Mouse (Mus musculus): Measurements from ENCODE around the gene Ifit3.
A peak's percentile ranks its signal among the peaks of the same experiment; 100 is the strongest.
"Not testable (repeated sequence)": the region's sequence is repeated elsewhere in the genome, so short reads cannot be mapped to it uniquely, and the experiment has no call there.

The Ifit3 gene

DNA sequence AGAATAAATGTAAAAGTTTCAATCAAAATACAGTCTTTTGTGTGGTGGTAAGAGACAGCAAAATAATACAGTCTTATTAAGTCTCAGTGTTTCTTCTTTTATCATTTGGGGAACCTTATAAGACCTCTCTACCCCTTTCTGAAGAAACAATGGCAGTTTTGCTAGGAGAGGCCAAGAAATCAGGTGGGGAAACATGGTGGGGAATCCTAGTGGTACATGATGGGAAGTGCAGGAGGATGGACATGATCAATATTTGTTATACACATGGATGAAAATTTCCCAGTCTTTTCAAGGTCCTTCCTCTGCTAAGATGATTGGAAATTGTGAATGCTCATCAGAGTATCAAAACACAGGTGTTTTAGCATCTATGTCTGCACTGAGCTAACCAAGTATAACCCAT lies 5.6 kb downstream of the Ifit3 start:
- no peak for DNase-seq

DNA sequence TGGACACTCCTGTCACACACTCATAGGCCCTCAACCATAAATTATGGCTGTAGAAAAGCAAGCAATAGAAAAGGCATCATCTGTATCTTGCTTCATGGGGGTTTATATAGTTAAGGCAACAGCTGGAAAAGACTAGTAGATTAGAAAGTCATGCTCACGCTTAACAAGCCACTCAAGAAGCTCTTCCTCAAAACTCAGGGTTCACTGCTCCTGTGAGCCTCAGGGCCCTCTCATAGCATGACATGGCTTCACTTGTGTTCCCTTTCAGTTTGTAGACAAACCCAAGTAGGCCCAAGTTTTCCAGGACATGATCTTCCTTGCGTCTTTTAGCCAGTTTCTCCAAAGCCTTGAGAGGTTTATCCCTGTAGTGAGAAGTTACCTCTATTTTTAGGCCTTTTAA lies 10.1 kb downstream of the Ifit3 start:
- no peak for DNase-seq

DNA sequence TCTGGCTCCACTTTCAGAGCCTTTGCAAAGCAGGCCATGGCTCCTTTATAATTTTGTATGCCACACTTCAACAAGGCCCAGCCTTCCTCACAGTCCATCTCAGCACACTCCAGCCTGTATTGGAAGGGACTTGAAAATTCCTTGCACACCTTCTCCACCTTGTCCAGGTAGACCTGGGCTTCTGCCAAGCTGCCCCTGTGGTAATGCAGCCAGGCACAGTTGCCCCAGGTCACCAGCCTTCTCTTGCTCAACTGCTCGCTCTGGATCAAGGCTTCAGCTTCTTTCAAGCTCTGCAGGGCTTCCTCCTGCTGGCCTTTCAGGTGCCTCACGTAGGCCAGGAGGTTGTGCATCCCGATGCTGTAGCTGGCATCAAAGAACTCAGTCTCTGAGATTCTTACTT lies 11.2 kb downstream of the Ifit3 start:
- not testable (repeated sequence) for DNase-seq

DNA sequence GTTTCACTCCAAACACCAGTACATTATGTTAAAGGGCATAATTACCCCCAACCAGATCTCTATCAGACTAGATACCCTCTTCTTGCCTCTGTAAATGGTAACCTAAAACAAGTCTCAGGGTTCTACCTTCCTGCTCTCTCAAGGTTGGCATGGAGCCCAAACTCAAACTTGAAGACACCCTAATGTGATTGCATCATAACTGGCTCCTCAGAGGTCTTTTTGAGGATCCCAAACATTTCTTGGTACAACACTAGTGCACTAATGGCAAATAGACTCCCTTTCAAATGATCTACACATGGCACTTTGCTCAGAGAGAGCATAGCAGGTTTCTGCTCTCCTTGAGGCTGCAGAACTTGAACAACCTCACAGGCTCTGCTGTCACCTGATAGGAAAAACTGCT lies 13.5 kb downstream of the Ifit3 start:
- peak; percentile 9 to 21 for DNase-seq

DNA sequence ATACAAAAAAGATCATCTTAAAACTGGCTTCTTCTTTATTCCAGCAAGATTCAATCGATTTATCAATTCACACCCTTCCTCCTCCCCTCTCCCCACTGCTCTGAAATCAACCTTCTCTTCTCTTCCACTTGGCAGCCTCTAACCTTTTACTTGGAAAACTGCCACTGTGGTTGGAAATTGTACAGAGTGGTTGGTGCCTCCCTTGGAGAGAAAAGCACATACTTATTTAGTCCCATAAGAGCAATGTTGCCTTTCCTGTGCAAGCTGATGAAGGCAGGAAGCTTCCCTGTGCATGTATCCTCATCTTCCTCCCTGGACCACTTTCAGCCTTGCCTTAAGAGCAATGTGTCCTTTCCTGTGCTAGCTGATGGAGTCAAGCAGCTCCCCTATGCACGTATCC lies 15.0 kb downstream of the Ifit3 start:
- DNase-seq = peak; percentile 83 to 85

DNA sequence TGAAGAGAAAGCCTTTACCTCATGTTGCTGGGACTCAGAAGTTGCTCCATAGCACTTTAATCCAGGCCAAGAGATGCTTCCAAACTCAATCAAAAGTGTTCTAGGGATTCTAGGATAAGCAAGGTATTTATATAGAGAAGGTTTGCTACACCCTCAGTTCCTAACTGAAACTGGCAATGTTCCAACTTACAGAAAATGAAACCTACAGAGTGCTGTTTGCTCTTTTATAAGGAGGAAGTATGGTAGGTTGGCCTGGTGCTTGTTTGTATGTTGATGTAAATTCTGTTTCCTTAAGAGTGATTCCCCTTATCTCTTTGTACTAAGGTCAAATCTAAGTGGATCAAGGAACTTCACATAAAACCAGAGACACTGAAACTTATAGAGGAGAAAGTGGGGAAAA lies 15.9 kb downstream of the Ifit3 start:
- peak in 1 of 2 experiments; percentile 15 for DNase-seq

DNA sequence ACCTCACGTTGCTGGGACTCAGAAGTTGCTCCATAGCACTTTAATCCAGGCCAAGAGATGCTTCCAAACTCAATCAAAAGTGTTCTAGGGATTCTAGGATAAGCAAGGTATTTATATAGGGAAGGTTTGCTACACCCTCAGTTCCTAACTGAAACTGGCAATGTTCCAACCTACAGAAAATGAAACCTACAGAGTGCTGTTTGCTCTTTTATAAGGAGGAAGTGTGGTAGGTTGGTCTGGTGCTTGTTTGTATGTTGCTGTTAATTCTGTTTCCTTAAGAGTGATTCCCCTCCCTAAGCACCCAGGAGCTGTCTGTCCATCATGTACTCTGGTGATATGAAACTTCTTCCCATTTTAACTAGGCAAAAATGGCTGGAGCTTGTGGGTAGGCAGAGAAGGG lies 18.6 kb downstream of the Ifit3 start, which contains the start of gene Ifit1bl1:
TSS of gene Ifit1bl1 (minus strand) at position 69 of the 400 bp plus-strand sequence.
- DNase-seq = not testable (repeated sequence)

DNA sequence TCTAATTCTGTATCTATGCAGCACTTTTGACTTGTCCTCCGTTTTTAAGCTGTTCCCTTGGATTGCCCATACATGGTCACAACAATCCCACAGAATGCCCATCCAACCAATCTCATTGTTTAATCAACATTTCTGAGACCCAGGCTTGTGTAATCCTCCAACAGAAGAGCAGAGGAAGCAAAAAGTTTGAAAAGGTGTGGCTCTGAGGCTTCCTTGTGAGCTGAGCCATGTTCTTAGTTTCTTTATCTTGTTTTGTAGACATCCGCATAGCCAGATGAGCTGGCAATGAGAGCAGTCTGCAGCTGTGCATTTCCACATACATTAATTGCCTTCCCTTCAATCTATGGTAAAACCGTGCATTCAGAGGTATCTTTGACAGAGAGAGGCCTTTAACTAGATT lies 22.1 kb downstream of the Ifit3 start:
- no peak for DNase-seq

DNA sequence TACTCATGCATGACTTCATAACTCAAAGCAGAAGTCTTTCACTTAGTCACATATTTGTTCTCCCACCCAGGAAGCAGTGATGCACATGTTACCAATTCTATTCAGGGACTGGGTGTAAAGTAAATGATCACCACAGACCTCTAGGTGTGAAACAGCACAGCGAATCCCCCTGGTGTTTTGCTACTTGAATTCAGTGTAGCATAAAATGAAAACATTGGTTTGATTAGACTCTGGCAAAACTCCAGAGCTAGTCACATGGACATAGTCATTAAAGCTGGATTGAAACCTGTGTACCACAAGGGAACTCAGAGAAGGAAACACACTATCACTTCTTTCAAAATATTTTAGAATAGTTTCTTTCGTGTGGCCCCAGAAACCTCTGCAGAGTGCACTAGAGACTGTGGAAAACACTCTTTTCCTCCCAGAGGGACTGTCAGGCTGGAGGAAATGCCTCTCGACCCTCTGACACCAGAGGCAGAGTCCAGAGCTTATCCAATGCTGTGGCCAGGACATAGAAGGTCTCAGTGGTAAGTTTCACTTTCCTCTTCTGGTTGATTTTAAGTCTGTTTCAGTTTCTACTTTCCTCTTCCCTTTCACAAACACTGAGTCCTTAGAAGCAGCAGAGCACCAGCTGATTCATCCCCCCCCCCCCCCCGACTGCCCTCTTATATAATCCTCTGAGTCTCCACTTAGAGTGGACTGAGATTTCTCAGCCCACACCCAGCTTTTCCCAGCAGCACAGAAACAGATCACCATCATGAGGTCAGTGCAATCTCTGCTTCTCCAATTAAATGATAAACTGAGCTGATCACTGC lies 24.1 kb downstream of the Ifit3 start, which contains the start of gene Ifit3b:
TSS of gene Ifit3b (plus strand) at position 734 of the 815 bp plus-strand sequence.
- DNase-seq = not testable (repeated sequence)

DNA sequence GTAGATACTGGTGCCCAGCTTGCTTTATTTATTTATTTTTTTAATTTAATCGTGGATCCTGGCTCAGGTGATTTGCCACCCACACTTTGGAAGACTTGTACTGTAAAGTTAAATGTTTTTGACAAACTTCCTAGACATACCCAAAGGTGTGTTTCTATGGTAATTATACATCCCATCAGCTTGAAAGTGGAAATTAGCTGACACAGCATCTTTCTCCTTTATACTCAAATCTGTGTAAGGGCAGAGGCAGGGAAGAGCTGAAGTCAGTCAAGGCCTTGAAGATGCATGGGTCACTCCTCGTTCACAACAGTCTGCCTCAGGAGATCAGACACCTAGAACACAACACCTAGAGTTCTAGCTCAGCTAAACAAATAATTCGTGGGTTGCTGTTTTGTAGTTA lies 26.8 kb downstream of the Ifit3 start:
- not testable (repeated sequence) for DNase-seq

DNA sequence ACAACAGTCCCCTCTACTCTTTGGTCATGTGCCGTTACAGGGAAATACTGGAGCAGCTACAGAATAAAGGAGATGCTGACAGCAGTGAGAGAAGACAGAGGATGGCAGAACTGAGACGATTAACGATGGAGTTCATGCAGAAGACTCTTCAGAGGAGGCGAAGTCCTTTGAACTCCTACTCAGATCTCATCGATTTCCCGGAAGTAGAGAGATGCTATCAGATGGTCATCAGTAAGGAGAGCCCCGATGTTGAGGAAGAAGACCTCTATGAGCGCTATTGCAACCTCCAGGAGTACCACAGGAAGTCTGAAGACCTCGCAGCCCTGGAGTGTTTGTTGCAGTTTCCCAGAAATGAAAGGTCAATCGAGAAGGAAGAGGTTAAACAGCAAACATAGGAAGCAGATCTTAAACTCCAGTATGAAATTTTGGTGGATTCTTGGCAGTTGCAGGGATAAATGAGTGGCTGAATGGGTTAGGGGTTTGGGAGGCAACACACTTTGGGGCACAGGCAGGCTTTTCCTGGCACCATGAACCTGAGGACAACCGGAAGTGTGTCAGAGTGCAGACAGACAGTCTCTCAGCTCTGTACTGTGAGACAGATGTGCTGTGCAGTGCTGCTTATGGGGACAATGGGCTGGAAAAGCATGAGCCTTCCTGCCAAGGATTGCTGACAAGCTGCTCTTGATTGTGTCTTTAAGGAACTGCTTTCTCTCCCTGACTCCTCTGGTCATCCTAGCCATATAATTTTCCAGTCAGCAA lies 29.1 kb downstream of the Ifit3 start:
- not testable (repeated sequence) for DNase-seq

DNA sequence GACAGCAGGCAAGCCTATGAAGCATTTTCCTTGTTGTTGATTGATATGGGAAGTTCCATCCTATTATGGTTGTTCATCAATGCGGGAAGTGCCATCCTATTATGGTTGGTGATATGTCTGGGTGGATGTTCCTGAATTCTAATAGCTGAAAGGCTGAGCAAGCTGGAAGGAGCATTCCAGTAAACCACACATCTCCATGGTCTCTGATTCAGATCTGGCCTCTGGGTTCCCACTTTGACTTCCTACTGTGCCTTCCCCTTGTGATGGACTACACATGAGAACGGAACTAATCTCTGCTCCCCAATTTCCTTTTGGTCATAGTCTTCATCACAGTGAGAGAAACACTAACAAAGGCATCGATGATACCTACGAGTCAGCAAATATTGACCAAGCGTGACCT lies 37.5 kb downstream of the Ifit3 start:
- DNase-seq = no peak

DNA sequence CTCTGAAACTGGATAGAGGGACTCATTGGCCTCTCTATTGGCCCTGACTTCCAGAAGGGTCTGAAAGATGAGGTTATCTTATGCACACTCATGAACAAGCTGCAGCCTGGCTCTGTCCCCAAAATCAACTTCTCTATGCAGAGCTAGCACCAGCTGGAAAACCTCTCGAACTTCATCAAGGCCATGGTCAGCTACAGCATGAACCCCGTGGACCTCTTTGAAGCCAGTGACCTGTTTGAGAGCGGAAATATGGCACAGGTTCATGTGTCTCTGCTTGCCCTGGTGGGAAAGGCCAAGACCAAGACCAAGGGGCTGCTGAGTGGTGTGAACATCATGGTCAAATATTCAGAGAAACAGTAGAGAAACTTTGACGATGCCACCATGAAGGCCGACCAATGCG lies 40.5 kb downstream of the Ifit3 start:
- DNase-seq = no peak

DNA sequence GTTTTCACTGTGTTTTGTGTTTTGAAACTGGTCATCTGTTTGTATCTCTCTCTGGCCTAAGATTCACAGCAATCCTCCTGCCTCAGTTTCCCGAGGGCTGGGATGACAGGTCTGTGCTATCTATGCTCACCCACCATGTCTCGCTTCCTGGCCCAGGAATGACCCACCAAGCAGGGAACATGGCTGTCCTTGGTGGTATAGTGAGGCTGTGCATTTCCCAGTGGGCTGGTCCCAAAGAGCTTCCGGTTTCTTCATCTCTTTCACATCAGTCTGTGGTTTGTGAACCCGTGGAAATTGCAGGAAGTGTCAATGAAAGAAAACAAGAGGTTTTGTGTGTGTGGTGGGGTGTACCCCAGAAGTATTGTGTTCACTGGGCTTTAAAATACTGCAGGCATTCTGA lies 41.3 kb downstream of the Ifit3 start:
- DNase-seq = no peak

DNA sequence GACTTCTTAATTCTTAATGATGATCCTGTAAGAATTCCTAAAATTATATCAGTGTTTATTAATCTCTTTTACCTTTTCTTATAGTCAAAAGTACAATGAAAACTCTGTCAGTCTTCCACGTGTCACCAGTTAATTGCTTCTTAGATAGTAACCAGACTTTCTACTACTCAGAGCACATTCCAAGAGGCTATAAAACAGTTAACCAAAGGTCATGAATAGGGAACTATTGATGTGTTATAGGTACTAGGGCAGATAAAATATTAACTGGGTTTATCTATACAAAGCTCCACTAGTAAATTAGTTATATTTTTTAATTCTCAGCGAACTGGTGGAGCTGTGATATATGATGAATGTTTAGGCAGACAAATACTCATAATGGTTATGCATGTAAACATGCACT lies 44.2 kb downstream of the Ifit3 start:
- DNase-seq = no peak

DNA sequence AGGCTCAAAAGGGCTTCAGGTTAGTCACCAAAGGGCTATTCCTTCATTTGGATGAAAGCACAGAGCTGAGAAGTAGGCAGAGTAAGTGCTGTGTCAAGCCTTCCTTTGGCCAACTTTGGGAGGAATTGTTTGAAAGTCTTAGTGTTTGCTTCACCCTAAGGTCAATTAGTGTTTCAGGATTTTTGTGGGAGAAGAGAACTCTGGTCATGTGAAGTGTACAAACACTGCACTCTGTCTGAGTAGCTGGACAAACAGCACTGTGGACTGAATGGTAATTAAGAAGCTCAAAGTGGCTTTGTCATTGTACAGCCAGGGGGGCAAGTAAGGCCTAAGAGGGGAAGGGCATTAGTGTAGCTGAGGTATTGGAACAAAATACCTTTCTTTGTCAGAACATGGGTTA lies 48.2 kb downstream of the Ifit3 start:
- no peak for DNase-seq

DNA sequence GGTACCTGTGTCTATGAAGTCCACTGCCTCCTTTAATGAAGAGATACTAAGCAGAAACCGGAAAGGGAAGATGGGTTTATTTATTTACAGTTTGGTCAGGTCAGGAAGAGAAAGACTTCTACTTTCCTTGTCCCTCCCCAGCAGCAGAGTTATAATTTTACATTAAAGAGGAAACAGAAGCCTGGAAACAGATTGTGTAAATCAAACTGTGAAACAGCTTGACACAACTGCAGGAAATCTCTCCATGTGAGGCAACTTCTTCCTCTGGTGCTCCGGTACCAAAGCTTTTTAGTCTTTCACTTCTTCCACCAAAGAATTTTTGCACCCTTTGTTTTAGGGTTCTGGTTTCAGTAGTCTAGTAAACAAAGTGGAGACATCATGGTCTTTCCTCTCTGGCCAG lies 50.2 kb downstream of the Ifit3 start:
- DNase-seq = no peak

DNA sequence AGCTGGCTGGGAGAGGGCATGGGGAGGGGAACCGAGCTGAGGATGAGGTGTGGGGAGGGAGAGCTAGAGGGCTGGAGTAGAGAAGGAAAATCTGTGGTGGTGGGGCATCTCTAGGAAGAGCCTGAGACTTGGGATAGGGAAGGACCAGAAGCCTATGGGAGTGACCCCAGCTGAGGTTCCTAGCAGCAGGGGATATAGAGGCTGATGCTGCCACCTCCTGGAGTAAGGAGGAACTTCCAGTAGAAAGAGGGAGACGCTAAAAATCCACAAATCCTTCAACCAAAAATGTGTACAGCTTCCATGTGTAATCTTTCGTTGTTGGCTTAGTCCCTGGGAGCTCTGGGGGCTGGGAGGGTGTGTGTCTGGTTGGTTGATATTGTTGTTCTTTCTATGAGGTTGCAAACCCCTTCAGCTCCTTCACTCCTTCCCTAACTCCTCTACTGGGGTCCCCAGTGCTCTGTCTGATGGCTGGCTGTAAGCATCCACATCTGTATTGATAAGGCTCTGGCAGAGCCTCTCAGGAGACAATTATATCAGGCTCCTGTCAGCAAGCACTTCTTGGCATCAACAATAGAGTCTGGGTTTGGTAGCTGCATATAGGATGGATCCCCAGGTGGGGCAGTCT lies 53.7 kb downstream of the Ifit3 start:
- DNase-seq = peak; percentile 53 to 62
